Mouse (Mus musculus) intestine, embryonic 16.5 days (tissue): ENCODE results near the gene Slc41a3. TPM values are rescaled to one million over a fixed set of nuclear protein-coding genes. Genes with fewer than 3 reads are reported as not detected.

Experiments used
- ATAC-seq: fragments of 200-750 bp; cut with Nextera tagmentation; 2 replicates; pipeline ENCODE4 v1.8.0; 2017; ENCODE audit warnings: moderate TSS enrichment, moderate library complexity
- H3K27ac ChIP-seq: fragments of 300-500 bp; sonication (generic); 2 replicates; pipeline ENCODE4 v1.5.1; 2014; ENCODE audit warnings: mild to moderate bottlenecking, low read length
- H3K27me3 ChIP-seq: fragments of 300-500 bp; sonication (generic); replicated peaks from 2 replicates; pipeline ENCODE4 v1.6.1; 2014; ENCODE audit warnings: low read length, control low read depth, mixed read lengths; ENCODE audit not compliant: control insufficient read depth, insufficient read depth
- H3K36me3 ChIP-seq: fragments of 300-500 bp; sonication (generic); 2 replicates; pipeline ENCODE4 v1.6.1; 2014; ENCODE audit warnings: low read length, control low read depth; ENCODE audit not compliant: control insufficient read depth, insufficient read depth
- H3K4me1 ChIP-seq: fragments of 300-500 bp; sonication (generic); 2 replicates; pipeline ENCODE4 v1.6.1; 2014; ENCODE audit warnings: low read length, control low read depth, mixed read lengths; ENCODE audit not compliant: control insufficient read depth, insufficient read depth
- H3K4me2 ChIP-seq: fragments of 300-500 bp; sonication (generic); 2 replicates; pipeline ENCODE4 v1.6.1; 2014; ENCODE audit warnings: low read depth, low read length, control low read depth
- H3K4me3 ChIP-seq: fragments of 300-500 bp; sonication (generic); 2 replicates; pipeline ENCODE4 v1.5.1; 2014; ENCODE audit warnings: mild to moderate bottlenecking, low read length
- H3K9ac ChIP-seq: fragments of 300-500 bp; sonication (generic); 2 replicates; pipeline ENCODE4 v1.6.1; 2014; ENCODE audit warnings: low read depth, low read length
- H3K9me3 ChIP-seq: fragments of 300-500 bp; sonication (generic); 2 replicates; pipeline ENCODE4 v1.6.1; 2016; ENCODE audit warnings: low read length, control low read depth; ENCODE audit not compliant: control insufficient read depth
- WGBS: fragments of 180-500 bp; shearing (Covaris S2); extraction: QIAGEN DNeasy Blood & Tissue Kit; methylation state at CpG from one replicate; pipeline ENCODE4 v1.1.7; 2014; 5-methylcytosine and 5-hydroxymethylcytosine counted together
- microRNA-seq: library from miRNA; unstranded; fragments of <30 nt; microRNA quantifications from one replicate; pipeline ENCODE4, GENCODE M21; 2016
- polyA plus RNA-seq: library from polyadenylated mRNA; unstranded; fragments of >200 nt; fragmentation: Nextera tagmentation; extraction: Ambion mirVana; gene quantifications from 2 replicates; pipeline ENCODE4 v1.2.1, GENCODE M21; 2015

Gene Slc41a3
- polyA plus RNA-seq, 1 experiment from 2014 or later = 6.4 TPM

- H3K27ac ChIP-seq = no peak overlapping the region
- no peak overlapping the region for H3K4me2 ChIP-seq
- H3K9me3 ChIP-seq = no peaks in the 10 kb centered on the region
- H3K27me3 ChIP-seq = no peaks in the 10 kb centered on the region
- peaks cover 11% of the 10 kb centered on the region for H3K36me3 ChIP-seq
- no peak overlapping the region for H3K4me3 ChIP-seq
- H3K9ac ChIP-seq = no peak overlapping the region
- H3K4me1 ChIP-seq = peaks cover 5% of the 10 kb centered on the region; the same call in 1 of the 2 replicates
- 85% methylated on average over 1 of the region's 1 CpGs for WGBS
- no peak for ATAC-seq
Observed at GRCm38 (mm10) chr6:90695754-90696153, 91.2 kb downstream of the Slc41a3 start.

Small RNAs within 50 kb of the gene (microRNA-seq; reads per million reads assigned to microRNA genes)
- gene Gm24816 = not detected

Other genes with a start within 250 kb of the Slc41a3 start
- 4.4 and 4.9 TPM in 2 replicates for gene Zxdc, start 235.2 kb upstream of the Slc41a3 start, polyA plus RNA-seq
- 0.27 and 0.32 TPM in 2 replicates for gene Cfap100, start 175.9 kb upstream of the Slc41a3 start, polyA plus RNA-seq
- gene Klf15, start 142.1 kb upstream of the Slc41a3 start, polyA plus RNA-seq = 5.9 and 6.3 TPM in 2 replicates
- 27.4 and 32.7 TPM in 2 replicates for gene Aldh1l1, start 118.3 kb upstream of the Slc41a3 start, polyA plus RNA-seq